Mouse (Mus musculus): Measurements from ENCODE around the gene Rps25. TPM values are rescaled to one million over a fixed set of nuclear protein-coding genes. Genes with fewer than 3 reads are reported as not detected.
A peak's percentile ranks its signal among the peaks of the same experiment; 100 is the strongest.

The Rps25 gene
- polyA plus RNA-seq, 1 experiment, result 149 TPM

DNA sequence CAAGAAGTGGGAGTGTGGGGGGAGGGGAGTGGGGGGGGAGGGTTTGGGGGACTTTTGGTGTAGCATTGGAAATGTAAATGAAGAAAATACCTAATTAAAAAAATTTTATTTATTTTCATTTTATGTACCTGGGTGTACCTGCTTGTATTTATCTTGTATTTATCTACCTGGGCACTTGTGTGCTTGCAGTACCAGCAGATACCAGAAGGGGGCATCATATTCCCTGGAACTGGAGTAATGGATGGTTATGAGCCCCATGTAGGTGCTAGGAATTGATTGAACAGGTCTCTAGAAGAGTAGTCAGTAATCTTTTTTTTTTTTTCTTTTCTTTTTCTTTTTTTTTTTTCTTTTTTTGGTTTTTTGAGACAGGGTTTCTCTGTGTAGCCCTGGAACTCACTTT lies 43.4 kb downstream of the Rps25 start:
- H3K9me3 ChIP-seq, result no peaks in the 10 kb centered on the region
- H3K4me3 ChIP-seq (replicated peaks), result no peak overlapping the region
- H3K36me3 ChIP-seq (replicated peaks; ENCODE audit: low read length), result no peaks in the 10 kb centered on the region
- peaks cover 39% of the 10 kb centered on the region for H3K27me3 ChIP-seq (replicated peaks)
- TF ChIP-seq FLI1 (IDR thresholded peaks at IDR 0.05; ENCODE audit: low read length), result no peak
- no peak for TF ChIP-seq GATA1 (IDR thresholded peaks at IDR 0.05; ENCODE audit: borderline replicate concordance, low read length)
- peaks cover 12% of the 10 kb centered on the region for H3K4me1 ChIP-seq

DNA sequence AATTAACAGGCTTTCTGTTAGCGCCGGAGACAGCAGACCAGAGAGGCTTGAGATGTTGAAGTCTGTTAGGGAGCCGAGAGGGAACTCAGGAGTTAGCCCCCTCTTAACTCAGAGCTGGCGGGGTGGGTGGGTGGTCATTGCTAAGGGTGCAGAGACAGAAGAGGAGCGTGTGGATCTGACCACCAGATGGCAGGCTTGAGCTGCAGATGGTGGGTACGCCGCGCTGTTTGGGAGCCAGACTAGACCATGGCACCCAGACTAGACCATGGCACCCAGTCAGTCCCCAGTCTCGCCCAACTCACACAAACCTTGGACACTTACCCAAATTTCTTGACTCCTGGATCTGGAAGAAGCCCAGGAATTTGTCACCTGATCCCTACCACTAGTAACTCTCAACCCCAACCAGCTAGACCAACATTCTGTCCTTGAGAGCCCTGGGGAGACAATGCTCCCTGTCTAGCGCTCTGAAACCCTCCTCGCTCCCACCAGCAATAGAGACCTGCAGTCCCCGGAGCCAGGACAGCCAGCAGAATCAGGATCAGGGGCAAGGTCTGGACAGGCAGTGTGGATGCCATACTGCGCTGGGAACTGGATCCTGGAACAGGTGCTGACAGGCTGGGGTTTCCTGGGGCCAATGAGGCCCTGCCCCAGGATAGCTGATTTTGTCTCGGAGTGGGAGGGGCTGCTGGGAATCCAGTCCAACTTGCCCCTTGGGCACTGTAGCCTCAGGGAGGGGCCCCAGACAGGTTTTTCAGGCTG lies 47.4 kb downstream of the Rps25 start:
- H3K9me3 ChIP-seq, result no peaks in the 10 kb centered on the region
- no peaks in the 10 kb centered on the region for H3K36me3 ChIP-seq (replicated peaks; ENCODE audit: low read length)
- H3K4me1 ChIP-seq, result peaks cover 12% of the 10 kb centered on the region
- TF ChIP-seq FLI1 (IDR thresholded peaks at IDR 0.05; ENCODE audit: low read length), result no peak
- TF ChIP-seq GATA1 (IDR thresholded peaks at IDR 0.05; ENCODE audit: borderline replicate concordance, low read length), result no peak
- peaks cover 61% of the 10 kb centered on the region for H3K27me3 ChIP-seq (replicated peaks)
- H3K4me3 ChIP-seq (replicated peaks), result peak overlapping the region; percentile 46

DNA sequence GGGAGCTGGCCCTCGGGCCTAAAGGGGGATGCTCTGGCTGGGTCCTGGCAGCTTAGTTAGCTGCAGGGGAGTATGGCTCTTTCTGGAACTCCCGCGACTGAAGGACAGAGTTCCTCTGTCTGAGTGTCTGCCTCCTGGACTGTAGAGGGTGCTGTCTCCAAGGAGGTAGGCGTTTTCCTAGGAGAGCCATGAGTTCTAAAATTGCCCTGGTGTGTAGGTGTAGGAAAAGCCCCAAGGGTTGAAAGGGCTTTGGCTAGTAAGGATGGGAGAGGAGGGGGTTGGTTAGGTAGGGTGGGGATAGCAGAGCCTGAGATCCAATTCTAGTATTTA lies 47.9 kb downstream of the Rps25 start, which contains the start of gene Upk2:
Gene Upk2, minus strand, starts transcription at position 86 of the 330 bp plus-strand sequence.
- Histone ChIP-seq H3K4me3 (replicated peaks) (peak within 1 kb of the TSS; percentile 46), H3K27me3 (replicated peaks) (peaks cover 65% of the 10 kb centered on the region), H3K36me3 (replicated peaks; ENCODE audit: low read length) (no peaks in the 10 kb centered on the region), H3K4me1 (peaks cover 12% of the 10 kb centered on the region), H3K9me3 (no peaks in the 10 kb centered on the region)
- no peak for TF ChIP-seq GATA1 (IDR thresholded peaks at IDR 0.05; ENCODE audit: borderline replicate concordance, low read length)
- TF ChIP-seq FLI1 (IDR thresholded peaks at IDR 0.05; ENCODE audit: low read length), result no peak

DNA sequence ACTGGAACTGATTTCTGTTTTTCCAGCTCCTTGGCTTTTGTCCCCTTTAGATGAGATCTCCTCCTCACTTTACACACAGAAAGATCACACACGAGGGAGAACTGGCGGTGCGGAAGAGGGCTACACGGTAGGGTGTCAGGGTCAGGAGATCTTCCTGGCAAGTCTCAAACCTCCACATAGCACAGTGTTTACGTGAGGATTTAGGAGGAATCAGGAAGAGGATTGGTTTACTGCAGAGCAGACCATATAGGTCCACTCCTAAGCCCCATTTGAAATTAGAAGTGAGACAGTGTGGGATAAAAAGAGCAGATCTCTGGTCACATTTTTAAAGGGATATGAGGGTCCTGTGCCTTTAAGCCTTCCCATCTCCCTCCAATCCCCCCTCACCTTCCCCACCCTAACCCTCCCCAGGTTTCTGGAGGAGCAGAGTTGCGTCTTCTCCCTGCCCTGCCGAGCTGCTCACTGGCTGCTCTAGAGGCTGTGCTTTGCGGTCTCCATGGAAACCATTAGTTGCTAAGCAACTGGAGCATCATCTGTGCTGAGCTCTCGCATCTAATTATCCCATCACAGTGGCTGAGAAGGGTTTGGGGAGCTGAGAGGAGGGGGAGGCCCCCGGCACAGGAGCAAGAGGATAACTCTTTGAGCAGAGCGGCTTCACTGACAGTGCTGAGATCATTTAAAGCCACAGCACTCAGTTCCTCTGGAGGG lies 50.2 kb downstream of the Rps25 start:
- Histone ChIP-seq H3K36me3 (replicated peaks; ENCODE audit: low read length) (no peaks in the 10 kb centered on the region), H3K9me3 (no peaks in the 10 kb centered on the region), H3K4me3 (replicated peaks) (no peak overlapping the region), H3K4me1 (peaks cover 17% of the 10 kb centered on the region), H3K27me3 (replicated peaks) (peaks cover 75% of the 10 kb centered on the region)
- TF ChIP-seq GATA1 (IDR thresholded peaks at IDR 0.05; ENCODE audit: borderline replicate concordance, low read length) (no peak), FLI1 (IDR thresholded peaks at IDR 0.05; ENCODE audit: low read length) (no peak)

Other genes with a start within 250 kb of the Rps25 start
- gene Cbl, start 173.1 kb upstream of the Rps25 start, polyA plus RNA-seq (2012; ENCODE audit: insufficient read depth, low replicate concordance), result 2.4 and 3.9 TPM in 2 replicates
- gene Ccdc153, start 166.5 kb upstream of the Rps25 start, polyA plus RNA-seq (2012; ENCODE audit: insufficient read depth, low replicate concordance), result not detected in 2 replicates
- 0.35 TPM in 1 of 2 replicates, not detected in the other for gene Pdzd3, start 155.7 kb upstream of the Rps25 start, polyA plus RNA-seq (2012; ENCODE audit: insufficient read depth, low replicate concordance)
- gene Nlrx1, start 138.5 kb upstream of the Rps25 start, polyA plus RNA-seq (2012; ENCODE audit: insufficient read depth, low replicate concordance), result 5.5 and 12.5 TPM in 2 replicates
- 0.19 TPM in 1 of 2 replicates, not detected in the other for gene Abcg4, start 118.5 kb upstream of the Rps25 start, polyA plus RNA-seq (2012; ENCODE audit: insufficient read depth, low replicate concordance)
- 1.3 and 4.9 TPM in 2 replicates for gene Hinfp, start 101.5 kb upstream of the Rps25 start, polyA plus RNA-seq (2012; ENCODE audit: insufficient read depth, low replicate concordance)
- 44.6 and 94.5 TPM in 2 replicates for gene C2cd2l, start 86.9 kb upstream of the Rps25 start, polyA plus RNA-seq (2012; ENCODE audit: insufficient read depth, low replicate concordance)
- 7.1 and 9.5 TPM in 2 replicates for gene Dpagt1, start 81.1 kb upstream of the Rps25 start, polyA plus RNA-seq (2012; ENCODE audit: insufficient read depth, low replicate concordance)
- gene H2afx, start 72.4 kb upstream of the Rps25 start, polyA plus RNA-seq (2012; ENCODE audit: insufficient read depth, low replicate concordance), result 416 and 1,650 TPM in 2 replicates
- 51.1 and 76.9 TPM in 2 replicates for gene Hmbs, start 62.9 kb upstream of the Rps25 start, polyA plus RNA-seq (2012; ENCODE audit: insufficient read depth, low replicate concordance)
- gene Vps11, start 45.5 kb upstream of the Rps25 start, polyA plus RNA-seq (2012; ENCODE audit: insufficient read depth, low replicate concordance), result 5.8 and 8.3 TPM in 2 replicates
- gene Hyou1, start 27.6 kb upstream of the Rps25 start, polyA plus RNA-seq (2012; ENCODE audit: insufficient read depth, low replicate concordance), result 14.1 and 28.1 TPM in 2 replicates
- gene Slc37a4, start 10.3 kb upstream of the Rps25 start, polyA plus RNA-seq (2012; ENCODE audit: insufficient read depth, low replicate concordance), result 10.2 and 10.4 TPM in 2 replicates
- 10.0 and 29.6 TPM in 2 replicates for gene Trappc4, start 461 bp downstream of the Rps25 start, polyA plus RNA-seq (2012; ENCODE audit: insufficient read depth, low replicate concordance)
- gene Ccdc84, start 11.4 kb downstream of the Rps25 start, polyA plus RNA-seq (2012; ENCODE audit: insufficient read depth, low replicate concordance), result 11.9 and 19.2 TPM in 2 replicates
- gene Foxr1, start 34.0 kb downstream of the Rps25 start, polyA plus RNA-seq (2012; ENCODE audit: insufficient read depth, low replicate concordance), result not detected in 2 replicates
- not detected in 2 replicates for gene Upk2, start 47.8 kb downstream of the Rps25 start, polyA plus RNA-seq (2012; ENCODE audit: insufficient read depth, low replicate concordance)
- gene Bcl9l, start 75.7 kb downstream of the Rps25 start, polyA plus RNA-seq (2012; ENCODE audit: insufficient read depth, low replicate concordance), result 11.6 and 16.1 TPM in 2 replicates
- not detected in 2 replicates for gene Cxcr5, start 154.7 kb downstream of the Rps25 start, polyA plus RNA-seq (2012; ENCODE audit: insufficient read depth, low replicate concordance)
- gene Ddx6, start 197.8 kb downstream of the Rps25 start, polyA plus RNA-seq (2012; ENCODE audit: insufficient read depth, low replicate concordance), result 4.1 and 10.8 TPM in 2 replicates

Data from megakaryocyte, embryonic 14.5 days (primary cell).